Mouse (Mus musculus) retina, postnatal 1 day (tissue): ENCODE data around the gene Prss41.

Experiments used
- DNase-seq: peaks from one replicate; pipeline ENCODE4 v3.0.0-alpha.2; 2012

Prss41 gene

DNA sequence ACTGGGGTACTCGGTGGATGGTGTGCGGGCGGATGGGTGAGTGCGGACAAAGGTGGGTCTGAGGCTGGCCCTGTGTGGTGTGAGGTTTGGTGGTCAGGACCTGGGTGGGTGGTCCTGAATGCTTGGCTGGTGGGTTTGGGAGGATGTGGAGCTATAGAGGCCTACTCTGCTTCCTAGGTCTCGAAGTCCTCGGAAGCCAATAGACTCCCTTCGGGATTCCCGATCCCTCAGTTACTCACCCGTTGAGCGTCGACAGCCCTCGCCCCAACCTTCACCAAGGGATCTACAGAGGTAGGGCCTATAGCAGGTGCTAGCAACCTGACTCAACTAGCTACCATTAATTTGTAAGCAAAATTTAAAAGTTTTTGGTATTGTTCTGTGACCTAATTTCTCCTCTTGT is 20.4 kb downstream of the Prss41 start:
- DNase-seq = no peak

DNA sequence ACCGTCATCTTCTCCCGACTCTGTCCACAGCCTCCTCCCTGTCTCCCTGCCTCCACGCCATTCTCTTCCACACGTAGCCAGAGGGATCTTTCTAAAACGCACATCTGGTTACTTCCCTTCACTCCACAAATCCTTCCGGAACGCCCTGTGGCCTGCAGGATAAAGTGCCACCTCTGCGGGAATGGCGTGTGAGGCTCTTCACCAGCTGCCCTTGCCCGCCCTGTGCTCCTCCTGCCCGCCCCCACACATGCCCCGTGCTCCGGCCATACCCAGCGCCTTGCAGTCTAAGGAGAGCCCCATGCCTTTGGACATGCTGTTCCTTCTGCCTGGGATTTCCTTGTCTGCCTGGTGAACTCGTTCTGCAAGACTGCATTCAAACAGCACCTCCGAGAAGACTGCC is 21.0 kb downstream of the Prss41 start:
- DNase-seq = no peak

DNA sequence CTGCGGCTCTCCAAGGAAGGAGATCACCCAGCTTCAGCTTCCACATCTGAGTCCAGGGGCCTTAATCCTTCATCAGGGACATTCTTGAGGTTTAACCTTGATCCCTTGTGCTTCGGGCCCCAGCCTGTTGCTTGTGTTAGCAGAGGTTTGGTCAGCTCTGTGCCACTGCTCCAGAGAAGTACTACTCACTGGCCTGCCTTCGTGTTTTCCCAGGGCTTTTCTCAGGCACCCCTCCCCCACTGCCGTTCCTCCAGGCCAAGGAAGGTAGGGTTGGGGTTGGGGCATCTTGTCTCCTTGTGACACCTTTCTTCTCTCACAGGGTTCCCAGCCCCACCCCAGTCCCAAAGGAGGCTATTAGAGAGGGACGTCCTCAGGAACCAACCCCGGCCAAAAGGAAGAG is 21.9 kb downstream of the Prss41 start:
- DNase-seq = no peak

DNA sequence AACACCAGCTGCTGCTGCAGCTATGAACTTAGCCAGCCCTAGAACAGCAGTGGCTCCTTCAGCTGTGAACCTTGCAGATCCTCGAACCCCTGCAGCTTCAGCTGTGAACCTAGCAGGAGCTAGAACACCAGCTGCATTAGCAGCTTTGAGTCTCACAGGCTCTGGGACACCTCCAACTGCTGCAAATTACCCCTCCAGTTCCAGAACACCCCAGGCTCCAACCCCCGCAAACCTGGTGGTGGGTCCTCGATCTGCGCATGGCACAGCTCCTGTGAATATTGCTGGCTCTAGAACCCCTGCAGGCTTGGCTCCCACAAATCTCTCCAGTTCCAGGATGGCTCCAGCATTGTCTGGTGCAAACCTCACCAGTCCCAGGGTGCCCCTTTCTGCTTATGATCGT is 23.2 kb downstream of the Prss41 start:
- DNase-seq = no peak

DNA sequence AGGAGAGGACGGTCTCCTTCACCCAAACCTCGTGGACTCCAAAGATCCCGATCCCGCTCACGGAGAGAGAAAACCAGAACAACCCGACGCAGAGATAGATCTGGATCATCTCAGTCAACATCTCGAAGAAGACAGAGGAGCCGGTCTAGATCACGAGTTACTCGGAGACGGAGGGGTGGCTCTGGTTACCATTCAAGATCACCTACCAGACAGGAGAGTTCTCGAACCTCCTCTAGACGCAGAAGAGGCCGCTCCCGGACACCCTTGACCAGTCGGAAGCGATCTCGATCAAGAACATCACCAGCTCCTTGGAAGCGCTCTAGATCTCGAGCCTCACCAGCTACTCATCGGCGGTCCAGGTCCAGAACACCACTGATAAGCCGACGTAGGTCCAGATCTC is 24.7 kb downstream of the Prss41 start:
- DNase-seq = no peak

DNA sequence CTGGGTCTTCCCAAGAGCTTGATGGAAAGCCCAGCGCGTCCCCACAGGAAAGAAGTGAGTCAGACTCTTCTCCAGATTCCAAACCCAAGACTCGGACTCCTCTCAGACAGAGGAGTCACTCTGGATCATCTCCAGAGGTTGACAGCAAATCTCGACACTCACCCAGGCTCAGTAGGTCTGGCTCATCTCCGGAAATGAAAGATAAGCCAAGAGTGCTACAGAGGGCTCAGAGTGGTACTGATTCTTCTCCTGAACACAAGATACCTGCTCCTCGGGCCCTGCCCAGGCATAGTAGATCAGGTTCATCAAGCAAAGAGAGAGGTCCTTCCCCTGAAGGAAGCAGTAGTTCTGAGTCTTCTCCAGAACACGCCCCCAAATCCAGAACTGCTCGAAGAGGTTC is 25.4 kb downstream of the Prss41 start:
- no peak for DNase-seq

DNA sequence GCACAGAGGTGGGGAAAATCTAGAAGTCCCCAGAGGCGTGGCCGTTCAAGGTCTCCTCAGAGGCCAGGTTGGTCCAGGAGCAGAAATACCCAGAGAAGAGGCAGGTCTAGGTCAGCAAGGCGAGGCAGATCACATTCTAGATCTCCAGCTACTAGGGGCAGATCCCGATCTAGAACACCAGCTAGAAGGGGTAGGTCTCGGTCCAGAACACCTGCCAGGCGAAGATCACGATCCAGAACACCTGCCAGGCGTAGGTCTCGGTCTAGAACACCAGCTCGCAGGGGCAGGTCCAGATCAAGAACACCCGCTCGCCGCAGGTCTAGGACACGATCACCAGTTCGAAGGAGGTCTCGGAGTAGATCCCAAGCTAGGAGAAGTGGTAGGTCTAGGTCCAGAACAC is 28.3 kb downstream of the Prss41 start:
- DNase-seq = no peak

DNA sequence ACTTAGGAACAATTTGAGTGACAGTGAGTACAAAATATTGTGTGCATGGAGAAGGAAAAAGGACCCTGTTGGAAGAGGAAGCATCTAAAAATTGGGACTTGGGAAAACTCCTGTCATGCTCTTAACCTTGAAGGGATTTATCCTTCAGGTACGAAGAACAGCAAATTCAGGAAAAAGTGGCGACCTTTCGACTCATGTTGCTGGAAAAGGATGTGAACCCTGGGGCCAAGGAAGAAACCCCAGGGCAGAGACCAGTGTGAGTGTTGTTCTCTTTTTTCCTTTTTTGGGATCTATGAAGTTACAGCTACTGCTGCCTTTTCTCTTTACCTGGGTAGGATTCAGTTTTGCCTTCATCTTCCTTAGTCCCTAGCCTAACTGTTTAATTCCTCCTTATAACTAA is 36.1 kb downstream of the Prss41 start:
- DNase-seq = no peak

DNA sequence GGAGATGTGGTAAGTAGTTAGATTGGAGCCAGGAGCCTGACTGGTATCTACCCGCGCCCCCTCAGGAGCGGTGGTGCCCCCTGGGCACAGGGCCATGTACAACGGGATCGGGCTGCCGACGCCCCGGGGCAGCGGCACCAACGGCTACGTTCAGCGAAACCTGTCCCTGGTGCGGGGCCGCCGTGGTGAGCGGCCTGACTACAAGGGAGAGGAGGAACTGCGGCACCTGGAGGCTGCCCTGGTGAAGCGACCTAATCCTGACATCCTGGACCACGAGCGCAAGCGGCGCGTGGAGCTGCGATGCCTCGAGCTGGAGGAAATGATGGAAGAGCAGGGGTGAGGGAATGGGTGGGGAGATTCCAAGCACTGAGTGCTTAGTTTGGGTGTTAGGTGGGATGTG is 37.1 kb downstream of the Prss41 start:
- DNase-seq = peak; percentile 34

DNA sequence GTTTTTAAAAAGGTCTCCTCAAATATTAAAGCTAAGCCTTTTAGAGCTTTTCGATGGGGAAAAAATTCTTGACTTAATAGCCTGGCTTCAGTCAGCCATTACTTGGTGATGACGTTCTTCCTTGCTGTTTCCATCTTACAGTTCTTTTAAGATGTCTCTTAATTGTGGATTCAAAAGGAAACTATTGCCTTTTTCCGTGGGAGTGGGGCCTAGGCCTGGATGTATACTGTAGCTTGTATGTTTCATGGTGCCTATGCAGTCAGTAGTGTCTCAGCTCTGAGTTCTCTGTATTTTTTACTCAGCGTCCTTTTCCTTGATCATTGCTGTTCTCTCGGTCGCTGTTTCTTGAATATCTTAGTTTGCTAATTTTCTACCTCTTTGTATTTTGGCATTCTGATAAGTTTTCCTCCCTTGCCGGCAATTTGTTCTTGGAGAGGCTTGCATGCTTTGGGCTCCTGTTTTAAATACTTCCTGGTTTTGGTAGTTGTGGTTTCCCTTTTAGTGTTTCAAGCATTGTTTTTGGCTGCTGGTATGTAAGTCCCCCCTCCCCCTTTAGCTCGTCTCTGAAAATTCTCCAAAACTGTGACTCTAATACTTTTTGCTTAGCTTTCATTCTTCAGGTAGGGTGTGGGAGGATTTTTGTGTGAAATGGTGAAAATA is 39.4 kb downstream of the Prss41 start:
- DNase-seq = no peak

DNA sequence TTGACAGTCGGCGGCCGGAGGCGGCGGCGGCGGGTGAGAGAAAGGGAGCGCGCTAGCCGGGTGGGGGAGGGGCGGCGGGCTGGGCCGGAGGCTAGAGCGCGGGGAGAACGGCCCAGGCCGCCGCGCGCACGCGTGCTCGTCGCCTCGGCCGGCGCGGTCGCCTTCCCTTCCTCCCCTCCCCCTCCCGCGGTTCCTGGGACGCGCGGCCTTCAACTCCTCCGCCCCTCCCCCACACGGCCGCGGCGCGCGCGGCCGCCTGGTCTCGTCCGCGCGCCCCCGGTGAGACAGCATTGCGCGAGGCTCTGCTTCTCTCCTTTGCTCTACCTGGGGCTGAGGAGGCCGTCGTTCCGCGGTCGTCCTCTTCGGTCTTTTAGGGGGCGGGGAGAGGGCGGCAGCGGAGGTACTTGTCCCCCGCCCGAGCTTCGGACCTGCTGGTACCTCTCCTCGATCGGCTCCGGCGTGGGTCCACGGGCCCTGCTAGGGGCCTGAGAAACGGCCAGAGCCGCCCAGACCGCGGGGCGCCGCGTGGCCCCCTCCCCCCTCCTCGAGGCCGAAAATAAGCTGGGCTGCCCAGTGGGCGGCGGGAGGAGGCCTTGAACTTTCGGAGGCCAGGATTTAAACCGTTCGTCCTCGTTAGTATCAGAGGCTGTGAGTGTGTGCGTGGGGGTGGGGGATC is 40.5 kb downstream of the Prss41 start:
- peak; percentile 93 for DNase-seq

DNA sequence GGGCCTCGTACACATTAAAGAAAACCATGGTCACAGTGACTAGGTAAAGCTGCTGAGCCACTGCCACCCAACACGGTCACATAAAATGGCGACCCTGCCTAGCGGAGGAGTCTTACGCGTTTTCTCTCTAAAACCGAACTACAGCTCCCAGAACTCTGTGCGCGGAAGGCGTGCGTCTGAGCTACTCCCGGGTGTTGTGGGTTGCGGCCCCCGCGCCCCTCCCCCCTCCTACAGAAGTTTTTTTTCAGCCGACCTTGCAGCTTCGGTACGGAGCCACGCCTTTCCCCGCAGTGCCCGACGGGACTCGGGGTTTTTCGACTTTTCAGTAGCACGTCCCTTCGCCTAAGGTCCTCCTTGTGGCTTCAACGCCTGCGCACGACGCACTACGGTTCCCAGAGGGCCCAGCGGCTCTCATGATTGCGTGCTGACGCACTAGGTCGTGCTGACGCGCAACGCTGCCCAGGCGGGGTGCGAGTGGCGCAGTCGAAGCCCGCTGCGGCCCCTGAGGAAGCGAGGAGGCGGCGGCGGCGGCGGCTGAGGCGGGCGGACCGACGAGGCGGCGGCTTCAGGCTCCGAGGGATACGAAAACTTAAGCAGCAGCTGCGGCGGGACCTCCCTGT is 41.1 kb downstream of the Prss41 start:
- DNase-seq = peak; percentile 100

DNA sequence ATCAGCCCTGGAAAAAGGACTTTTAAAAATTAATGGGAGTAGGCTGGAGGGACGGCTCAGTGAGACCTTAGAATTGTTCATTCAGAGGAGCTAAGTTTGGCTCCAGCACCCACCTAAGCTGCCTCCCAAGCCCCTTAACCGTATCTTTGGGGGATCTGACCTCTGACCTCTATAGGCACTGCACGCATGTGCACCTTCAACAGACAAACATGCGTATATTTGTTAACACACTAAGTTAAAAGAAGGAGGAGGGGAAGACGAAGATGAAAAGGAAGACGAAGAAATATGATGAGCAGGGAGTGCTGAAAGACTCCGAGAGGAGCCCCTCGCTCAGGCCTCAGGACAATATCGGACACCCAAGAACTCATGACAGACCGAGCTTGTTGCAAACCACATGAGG is 42.3 kb downstream of the Prss41 start:
- no peak for DNase-seq

DNA sequence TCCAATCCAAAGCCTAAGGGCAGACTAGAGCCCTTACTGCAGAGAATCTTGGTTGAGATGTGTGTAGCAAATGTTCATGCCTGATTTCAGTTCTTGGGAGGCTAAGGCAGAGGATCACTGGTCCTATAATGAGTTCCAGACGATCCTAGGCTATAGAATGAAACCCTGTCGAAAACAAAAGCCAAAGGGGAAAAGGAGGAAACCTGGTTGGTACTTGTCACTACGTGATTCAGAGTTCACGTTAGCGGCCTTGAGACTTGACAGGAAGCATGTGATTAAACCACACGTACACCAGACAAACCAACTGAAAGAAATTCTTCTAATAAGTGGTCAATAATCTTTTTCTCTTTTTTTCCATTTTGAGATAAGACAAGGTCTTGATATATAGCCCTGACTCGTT is 46.7 kb downstream of the Prss41 start:
- DNase-seq = no peak

DNA sequence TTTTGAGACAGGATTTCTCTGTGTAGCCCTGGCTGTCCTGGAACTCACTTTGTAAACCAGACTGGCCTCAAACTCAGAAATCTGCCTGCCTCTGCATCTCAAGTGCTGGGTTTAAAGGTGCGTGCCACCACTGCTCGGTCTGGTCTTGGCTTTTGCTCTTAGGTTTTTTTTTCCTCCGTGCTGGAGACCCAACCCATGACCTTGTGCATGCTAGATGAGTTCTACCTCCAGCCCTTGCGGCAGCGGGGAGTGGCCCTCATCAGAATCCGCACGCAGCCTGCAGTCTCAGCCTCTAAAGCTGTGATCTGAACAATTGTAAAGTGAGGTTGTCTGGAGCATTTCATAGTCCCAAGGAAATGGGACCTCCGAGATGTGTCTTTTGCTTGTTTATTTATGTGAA is 48.6 kb downstream of the Prss41 start:
- DNase-seq = no peak

DNA sequence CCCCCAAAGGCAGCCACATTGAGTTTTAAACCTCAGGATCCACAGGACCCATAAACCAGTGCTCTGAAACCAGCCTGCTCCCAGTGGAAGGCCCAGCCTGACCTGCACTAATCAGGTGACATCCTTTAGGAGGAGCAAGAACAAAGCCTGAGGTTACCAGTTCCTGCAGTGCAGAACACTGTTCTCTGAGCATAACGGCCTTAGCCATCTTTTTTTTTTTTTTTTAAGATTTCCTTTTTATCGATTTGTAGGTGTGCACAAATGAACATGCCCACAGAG is 53.0 kb downstream of the Prss41 start:
- DNase-seq = no peak

DNA sequence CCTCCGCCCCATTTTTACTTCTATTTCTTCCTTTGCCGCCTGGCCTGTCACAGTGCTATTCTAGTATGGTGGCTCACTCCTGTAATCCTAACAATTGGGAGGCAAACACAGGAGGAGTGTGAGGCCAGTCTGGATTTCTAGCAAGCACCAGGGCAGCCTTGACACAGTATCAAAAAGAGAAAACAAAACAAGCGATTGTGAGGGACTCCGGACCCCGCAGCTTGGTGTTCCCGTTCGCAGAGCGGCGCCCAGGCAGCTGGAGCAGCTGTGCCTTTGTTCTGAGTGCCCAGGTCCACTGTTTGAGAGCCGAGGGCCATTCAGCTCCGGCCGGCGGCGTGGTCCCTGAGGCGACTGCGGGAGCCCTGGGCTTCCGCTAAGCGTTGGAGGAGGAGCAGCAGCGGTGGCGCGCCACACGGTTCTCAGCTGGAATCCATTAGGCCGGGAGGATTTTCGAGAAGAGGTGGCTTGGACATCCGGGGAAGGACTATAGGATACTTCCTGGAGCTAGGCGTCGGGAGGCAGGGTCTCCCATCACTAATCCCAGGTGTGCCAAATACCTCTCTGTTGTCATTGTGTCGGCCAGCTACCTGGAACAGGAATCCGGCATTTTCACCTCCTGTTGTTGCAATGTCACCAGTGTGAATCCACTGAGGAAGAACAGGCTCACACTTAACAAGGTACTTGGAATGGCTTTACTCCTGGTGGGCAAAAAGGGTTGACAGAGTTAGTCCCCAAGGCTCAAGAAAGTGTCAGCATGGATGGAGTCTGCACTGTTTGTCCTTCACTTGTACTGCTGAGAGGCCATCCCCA is 53.5 kb downstream of the Prss41 start, which contains the start of gene Srrm2:
Srrm2 (plus strand) TSS at position 264 of the 810 bp plus-strand sequence.
- peak; percentile 84 for DNase-seq

DNA sequence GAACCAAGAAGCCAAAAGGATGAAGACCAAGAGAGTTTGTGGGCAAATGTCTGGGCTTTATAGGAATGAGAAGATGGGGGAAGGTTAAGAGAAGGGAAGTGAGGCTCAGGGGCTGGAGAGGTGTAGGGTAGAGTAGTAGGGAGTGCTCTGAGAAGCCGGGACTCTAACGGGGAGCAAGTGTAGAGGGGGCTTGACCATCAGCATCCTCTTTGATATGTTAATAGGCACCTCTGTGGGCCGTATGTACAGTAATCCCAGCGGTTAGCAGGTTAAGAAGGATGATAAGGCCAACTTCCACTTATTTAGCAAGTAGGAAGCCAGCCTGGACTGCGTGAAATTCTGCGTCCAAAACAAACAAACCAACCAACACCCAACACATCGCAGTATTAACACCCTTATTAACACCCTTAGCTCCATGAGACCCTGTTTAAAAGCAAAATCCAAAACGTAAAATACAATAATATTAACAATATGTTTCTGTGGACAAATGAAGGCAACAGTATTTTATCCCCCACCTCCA is 54.2 kb downstream of the Prss41 start:
- no peak for DNase-seq

DNA sequence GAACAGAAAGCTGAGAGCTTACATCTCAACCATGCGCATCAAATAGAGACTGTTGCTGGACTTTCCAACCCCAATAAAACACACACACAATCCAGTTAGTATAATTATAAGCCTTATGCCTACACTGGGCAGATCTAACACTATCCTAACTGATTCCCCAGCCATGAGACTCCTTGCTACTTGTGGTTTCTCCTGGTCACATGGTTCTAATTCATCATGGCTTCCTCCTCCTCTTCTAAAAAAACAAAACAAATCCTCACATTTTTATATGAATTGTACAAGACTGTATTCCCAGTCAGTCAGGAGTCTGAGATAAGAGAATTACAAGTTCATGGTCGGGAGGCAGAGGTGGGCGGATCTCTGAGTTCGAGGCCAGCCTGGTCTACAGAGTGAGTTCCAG is 55.0 kb downstream of the Prss41 start:
- DNase-seq = no peak
